Mouse (Mus musculus): ENCODE results near the gene Ntng1.

Ntng1 gene

DNA sequence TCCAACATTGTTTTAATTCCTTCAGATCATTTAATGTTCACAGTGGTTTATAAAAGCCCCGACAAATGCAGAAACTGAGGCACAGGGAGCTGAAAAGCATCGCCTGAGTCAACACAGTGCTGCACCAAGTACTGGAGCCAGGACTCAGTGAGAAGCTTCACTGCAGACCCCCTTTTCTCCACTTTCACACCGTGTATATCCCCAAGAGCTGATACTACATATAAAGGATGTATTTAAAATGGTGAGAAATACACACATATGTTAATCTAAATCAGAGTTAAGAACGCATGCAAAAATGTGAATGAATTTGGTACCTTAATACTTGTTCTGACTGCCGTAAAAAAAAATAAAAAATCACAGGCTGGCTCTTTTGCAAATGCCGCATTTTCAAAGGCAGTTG, 88.4 kb downstream of the Ntng1 start:
- no peak for DNase-seq (ENCODE audit: extremely low read depth, low read depth)

DNA sequence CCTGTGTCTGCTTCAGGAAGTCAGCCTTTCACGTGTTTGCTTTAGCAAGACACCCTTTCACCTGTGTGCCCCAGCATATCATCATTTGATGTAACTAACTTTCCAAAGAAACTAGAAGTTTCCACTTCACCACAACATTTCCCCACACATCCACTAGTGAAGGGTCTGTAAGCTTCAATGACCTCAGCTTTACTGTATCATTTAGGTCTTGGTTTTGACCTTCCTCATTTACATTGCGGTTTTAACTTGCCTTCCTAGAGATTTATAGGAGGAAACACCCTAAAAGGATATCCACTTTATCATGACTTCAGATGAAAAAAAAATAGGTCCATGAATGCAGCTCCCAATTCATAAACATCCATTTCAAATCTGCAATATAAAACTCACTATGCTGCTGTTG, 89.7 kb downstream of the Ntng1 start:
- DNase-seq (ENCODE audit: extremely low read depth, low read depth), result no peak

DNA sequence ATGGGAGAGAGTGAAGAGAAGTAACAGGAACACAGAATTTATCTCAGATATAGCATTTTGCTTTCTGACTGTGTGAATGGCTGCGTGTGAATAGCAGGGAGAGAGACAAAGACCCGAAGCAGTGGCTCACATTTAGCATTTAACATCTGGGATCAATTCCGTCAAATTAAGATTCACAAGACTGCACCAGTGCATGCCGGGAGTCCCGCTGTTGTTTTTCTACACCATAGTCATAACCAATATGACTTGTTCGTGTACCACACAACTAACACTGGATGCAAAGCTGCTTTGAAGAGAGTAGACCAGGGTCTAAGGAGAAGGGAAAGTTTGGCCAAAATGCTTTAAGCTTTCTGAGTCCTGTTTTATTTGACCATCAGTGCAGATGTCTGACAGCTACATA, 95.7 kb downstream of the Ntng1 start:
- no peak for DNase-seq (ENCODE audit: extremely low read depth, low read depth)

DNA sequence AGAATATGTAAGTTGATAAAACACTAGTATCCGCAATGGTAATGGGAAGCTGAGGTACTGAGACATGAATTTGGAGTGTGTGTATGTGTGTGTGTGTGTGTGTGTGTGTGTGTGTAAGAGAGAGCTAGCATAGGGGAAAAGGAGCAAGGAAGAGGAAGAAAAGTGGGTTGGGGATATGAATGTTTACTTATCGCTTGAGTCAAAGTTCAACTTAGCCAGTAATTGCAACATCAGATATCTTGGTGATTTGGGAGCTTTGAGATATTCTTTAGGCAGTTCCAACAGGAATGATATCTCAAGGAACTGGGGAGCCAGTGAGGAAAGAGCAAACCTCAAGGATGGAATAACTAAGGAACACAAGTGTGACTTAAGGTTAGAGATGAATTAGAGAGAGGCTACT, 97.1 kb downstream of the Ntng1 start:
- no peak for DNase-seq (ENCODE audit: extremely low read depth, low read depth)

DNA sequence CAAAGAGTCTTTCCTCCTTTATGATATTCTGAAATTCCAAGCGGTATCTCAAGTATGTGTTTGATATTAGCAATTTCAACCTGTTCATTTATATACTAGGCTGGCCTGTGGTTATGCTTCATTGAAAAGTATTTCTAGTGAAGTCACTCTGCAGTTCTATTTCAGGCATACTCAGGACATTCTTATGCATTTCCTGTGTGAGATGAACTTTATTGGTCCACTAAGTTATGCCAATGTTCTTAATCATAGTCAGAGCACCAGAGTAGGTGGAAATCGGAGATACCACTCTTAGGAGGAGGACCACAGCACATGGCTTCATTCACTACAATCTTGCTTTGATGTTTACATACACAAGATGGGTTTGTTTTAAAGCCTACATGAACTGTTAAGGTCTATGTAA, 99.6 kb downstream of the Ntng1 start:
- DNase-seq (ENCODE audit: extremely low read depth, low read depth), result no peak

DNA sequence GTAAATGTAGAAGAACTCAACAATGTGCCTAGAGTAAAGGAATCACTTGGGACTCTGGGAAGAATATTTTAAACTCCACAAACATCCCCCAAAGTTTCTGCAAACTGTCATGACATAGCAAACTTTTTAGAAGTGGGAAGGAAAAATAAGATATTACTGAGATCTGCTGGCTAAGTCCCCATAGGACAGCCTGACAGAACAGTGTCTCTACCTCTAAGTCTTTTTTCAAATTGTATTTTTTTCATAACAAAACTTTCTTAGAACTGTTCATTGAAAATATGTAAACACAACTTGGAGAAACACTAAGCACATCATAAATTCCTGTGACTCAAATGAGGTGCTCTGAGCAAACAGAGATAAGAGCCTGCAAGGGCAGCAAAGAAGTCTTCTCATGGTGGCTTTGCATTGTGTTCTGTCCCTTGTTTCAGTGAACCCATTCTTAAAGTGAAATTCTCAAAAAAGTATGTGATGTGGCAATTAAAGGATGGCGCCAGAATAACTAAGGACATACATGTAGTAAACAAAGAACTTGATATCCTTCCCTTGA, 100.1 kb downstream of the Ntng1 start:
- DNase-seq (ENCODE audit: extremely low read depth, low read depth), result no peak

DNA sequence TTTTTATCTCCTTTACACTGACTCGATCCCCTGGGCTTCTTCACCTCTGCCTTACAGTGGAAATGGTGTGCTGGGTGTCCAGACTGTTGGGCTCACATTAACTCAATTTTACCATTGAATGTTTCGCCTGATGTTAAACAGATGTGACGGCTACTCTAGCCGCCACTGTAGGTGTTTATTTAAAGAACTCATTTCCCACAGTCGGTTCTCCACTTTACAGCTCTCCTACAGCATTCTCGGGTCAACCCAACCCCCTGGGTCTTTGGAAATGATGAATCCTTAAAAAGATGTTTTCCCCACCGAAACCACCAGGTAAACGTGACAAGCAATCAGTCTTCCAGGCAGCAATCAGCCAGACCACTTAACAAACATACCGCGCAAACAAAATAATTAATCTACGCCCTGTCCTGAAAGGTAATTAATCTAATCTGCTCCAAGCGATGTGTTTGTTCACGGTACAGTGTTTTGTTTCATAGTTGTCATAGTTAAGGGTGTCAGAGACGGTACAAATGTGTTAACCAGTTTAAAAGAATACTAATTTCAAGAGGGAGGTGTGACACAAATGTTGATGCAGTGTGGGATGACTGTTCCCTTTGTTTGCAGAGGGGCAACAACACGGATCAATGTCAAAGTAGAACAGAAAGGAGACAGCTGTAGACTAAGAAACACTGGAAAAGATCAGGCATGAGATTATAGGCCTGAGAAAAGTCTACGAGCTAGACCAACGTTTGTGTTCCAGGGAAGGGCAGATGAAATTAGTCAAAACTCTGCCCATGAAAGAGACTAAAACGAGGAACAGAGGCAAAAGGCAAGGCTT, 120.8 kb downstream of the Ntng1 start:
- no peak for DNase-seq (ENCODE audit: extremely low read depth, low read depth)

DNA sequence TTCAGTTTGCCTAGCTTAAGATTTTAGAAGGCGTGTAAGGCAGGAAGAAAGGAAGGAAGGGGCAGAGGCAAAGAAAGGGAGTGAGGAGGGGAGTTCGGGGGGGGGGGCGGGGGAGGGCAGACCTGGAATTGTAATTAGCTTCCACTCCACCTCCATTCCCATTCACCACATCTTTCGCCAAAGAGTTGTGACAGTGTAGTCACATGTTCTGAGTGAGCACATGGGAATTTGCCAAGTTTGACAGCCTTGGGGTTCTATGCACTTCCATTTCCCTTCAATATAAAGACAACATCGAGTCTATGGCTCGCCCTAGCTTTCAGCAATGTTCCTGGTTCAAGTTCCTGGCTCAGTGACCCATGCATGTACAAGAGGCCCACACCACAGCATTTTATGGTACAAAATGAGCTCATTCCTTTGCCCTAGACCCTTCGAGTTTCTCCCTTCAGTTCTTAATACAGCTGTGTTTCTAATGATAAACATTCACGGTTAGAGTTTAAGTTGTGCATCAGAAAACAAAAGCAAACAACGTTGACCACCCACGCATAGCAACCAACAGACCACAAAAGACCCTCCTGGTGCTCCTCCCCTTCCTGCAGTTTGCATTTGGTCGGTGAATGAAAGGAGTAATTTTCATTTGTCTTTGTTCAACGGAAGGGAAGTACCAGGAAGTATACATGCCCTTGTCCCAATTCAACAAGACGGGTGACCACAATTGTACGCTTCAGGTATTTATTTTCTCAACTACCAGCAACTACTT, 132.8 kb downstream of the Ntng1 start:
- no peak for DNase-seq (ENCODE audit: extremely low read depth, low read depth)

DNA sequence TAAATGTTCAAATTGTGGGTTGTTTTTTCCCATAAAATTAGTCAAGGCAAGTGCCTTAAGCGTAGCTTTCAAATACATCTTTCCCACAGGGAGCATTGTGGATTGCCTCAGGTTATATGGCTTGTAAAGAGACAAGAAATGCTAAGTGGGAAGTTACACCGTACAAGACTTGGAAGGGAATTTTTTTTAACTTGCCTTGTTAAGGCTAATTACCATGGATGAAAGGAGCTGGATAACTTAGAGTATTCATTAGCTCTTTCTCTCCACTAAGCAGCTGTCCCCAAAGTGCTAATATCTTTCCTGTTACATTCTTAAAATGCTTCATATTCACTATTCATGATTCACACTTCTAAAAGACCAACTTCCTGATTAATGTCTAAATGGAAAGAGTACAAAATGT, 133.4 kb downstream of the Ntng1 start:
- no peak for DNase-seq (ENCODE audit: extremely low read depth, low read depth)

DNA sequence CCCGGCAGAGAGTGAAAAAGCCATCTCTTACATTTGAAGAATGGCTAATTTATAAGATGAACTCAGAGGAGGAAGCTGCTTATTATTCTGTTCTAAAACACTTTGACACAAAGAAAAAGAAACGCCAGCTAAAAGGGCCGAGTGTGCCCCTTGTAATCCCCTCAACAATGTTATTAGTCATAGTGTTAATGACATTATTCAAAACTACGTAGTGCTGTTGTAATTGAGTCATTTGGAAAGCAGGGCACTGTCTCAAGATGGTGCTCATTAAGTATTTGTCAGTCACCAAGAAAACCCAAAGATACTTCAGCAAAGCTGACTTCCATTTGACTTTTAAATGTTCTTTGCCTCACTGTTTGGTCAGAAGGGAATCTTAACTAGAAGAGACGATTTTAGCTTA, 143.5 kb downstream of the Ntng1 start:
- DNase-seq (ENCODE audit: extremely low read depth, low read depth), result no peak

DNA sequence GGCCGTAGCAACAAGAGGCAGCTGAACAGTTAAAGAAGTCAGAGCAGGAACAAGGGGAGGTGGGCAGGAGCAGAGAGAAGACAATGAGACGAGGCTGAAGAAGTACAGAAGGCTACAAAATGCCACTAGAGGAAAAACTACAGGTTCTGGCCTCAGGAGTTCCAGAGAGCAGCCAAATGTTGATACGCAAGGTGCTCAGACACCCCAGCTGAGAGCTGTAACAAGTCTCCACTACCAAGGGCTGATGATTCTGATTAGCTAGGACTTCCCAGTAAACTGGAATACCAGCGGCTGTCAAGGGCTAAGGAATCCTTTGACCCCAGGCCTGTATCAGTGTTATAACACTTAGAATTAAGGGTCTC, 148.2 kb downstream of the Ntng1 start:
- DNase-seq (ENCODE audit: extremely low read depth, low read depth), result no peak

DNA sequence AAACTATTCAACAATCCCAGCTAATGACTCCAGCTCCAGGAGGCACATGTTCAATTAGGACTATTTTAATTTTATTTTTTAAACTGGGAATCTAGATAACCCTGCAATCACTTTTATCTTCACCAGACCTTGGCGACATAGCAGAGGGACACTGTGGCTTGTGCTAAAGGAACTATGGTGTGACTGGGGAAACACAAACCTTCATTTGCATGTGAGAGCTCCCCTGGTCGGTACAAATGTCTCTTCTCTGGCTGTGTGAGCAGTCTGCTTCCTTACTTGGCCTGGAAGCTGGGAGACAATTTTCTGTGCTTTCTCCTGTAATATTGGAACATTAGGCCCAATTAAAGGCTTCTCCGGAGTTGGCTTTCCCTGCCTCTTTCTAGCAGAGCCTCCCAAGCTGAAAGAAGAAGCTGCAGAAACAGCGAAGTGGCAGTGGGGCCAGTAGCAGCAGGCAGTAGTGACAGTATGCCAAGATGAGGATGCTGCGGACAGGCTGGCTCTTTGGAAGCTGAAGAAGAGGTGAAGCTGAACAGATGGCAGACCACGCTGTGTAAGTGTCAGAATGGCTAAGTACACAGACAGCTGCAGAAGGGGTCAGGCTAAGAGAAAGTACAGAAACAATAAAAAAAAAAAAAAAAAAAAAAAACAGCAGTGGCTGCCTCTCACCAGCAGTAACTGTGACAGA, 148.7 kb downstream of the Ntng1 start:
- DNase-seq (ENCODE audit: extremely low read depth, low read depth), result no peak

DNA sequence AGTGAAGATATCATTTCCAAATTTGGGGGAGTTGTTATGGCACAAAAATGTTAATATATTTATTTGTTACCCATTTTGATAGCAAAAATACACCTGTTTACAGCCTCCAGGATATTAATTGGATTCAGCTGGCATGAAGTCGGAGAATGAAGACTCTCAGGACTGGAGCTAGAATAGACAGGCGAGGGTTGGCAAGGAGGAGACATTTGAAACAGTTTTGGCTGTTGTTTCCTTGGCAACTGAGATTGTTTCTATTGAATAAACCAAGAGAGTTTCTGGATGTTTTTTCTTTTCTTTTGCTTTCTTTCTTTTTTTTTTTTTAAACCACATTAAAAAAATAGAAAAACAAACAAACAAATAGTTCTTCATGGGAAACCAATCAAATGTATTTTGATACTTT, 159.7 kb downstream of the Ntng1 start:
- DNase-seq (ENCODE audit: extremely low read depth, low read depth), result no peak

DNA sequence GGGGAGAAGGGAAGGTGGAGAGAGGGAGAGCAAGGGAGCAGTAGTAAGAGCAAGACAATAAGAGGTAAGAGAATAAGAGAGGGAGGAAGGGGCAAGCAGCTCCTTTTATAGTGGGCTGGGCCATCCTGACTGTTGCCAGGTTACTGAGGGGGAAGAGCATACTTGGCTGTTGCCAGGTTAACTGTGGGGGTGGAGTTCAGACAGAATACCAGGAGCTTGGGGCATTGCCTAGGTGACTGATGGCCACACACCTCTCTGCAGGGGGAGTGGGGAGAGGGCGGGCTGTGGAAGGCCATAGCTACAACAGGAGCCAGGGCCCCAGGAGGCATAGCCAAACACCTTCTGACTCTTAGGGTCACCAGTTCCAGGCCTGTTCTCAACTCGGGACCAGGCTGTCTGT, 166.2 kb downstream of the Ntng1 start:
- DNase-seq (ENCODE audit: extremely low read depth, low read depth), result no peak

DNA sequence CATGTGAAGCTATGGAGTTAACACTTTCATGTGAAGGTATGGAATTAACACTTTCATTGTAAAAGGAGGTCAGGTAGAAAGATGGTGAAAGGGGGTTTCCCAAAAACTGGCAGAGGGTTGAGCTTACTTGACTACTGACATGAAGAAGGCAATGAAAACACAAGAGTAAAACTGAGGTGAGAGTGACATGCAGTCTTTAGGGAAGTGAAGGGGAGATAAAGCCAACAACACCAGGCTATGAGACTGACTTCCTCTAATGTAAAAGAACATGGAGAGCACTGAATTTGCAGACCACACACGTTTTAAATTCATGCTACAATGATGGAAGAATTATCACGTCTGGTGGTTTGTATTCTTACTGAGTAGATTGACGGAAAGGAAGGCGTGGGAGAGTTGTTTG, 168.7 kb downstream of the Ntng1 start:
- DNase-seq (ENCODE audit: extremely low read depth, low read depth), result peak; percentile 58

DNA sequence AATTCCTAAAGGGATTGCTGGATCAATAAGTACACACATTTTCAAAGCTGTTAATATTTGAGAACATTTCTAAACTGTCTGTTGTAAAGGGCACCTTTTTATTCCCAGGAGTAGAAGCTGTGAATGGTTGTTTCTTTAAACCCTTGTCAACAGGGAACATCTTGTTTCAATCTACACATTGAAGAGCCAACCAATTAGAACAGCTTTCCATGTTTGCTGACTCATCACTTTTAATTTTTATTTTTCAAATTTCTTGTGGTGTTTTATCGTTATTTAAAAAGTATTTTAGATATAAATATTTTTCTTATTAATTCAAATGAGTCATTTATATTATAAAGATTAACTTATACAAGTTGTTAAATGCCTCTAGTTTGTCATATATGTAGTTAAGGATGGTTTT, 172.3 kb downstream of the Ntng1 start:
- no peak for DNase-seq (ENCODE audit: extremely low read depth, low read depth)

DNA sequence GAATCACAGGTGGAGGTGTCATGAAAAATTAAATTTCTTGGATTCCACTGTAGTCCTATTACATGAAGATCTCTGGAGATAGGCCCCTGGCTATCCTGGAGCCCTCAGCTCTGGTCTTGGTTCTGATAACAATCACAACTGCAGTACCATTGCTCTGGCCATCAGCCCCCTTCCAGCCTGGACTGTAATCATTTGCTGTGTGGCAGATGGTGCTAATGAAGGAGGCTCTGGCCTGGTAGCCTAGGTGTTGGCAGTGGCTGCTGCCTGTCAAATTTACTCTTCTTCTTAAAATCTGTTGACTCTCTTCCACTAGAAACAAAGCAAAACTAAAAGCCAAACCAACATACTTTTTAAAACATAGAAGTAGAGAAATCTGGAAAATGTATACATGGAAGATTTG, 173.6 kb downstream of the Ntng1 start:
- no peak for DNase-seq (ENCODE audit: extremely low read depth, low read depth)

DNA sequence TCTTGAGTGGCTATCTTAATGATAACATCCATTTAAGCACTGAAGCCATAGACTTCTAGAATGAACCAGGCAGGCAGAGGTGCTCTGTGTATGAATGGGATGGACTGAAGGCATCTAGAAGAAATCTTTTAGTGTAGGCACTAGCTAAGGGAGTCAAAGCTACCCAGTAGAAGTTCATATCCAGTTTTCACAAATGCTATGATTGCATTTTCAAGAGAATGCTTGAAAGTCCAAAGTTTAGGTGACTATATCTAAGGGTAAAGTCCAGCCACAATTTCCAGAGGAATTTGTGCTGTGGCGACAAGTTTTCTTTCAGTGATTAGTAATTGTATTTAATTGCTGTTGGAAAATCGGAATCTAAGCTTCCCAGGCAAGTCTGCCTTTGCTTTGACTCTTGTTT, 181.2 kb downstream of the Ntng1 start:
- no peak for DNase-seq (ENCODE audit: extremely low read depth, low read depth)

DNA sequence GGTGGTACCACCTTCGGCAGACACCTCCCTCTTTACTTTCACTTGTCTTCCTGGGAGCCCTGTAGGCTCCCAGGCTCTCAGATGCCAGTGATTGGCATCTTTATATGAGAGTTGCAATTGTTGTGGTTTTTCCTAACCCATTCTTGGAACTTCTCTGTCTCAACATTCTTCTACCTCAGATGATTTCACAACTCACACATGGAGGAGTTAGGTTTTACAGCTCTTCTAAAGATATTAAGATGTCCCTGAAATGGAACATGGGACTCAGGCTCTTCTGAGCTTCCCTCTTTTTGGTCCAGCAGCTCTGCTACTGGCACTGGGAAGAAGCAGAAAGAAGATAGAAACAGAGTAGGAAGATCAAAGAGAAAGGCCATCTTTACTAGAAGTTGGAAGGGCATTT, 200.9 kb downstream of the Ntng1 start:
- DNase-seq (ENCODE audit: extremely low read depth, low read depth), result no peak

DNA sequence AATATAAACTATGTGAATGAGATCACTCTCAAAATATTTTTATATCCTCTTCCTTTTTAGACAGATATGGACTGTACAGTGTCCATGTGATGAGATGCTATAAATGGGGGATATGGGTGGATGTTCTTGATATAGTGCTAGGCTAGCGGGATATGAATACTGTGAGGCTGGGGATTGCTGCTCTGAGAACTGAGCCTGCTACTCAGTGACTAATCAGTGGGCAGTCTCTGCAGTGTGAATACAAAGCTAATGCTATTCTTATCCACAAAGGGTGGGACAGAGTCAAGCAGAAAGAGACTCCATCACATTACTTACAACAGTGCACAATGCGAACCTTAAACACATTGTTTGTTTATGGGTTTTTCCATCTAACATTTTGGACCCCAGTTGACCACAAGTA, 206.2 kb downstream of the Ntng1 start:
- no peak for DNase-seq (ENCODE audit: extremely low read depth, low read depth)

DNA sequence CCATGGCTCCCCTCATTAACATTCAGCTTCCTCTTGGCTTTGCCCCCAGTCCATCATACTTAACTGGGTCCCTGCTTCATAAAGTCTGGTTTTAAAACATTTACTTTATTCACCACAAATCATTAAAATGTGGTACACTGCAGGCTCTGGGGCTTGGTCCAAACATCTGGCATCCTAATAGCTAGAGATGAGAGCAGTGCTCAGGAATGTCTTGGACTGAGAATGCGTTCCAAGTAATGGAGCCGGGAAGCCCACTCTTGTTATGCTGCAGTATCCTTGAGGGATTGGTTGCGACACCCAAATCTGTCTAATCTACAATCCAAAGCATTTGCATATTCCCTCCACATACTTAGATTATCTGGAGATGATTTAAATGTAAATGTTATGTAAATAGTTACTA, 207.5 kb downstream of the Ntng1 start:
- DNase-seq (ENCODE audit: extremely low read depth, low read depth), result no peak

DNA sequence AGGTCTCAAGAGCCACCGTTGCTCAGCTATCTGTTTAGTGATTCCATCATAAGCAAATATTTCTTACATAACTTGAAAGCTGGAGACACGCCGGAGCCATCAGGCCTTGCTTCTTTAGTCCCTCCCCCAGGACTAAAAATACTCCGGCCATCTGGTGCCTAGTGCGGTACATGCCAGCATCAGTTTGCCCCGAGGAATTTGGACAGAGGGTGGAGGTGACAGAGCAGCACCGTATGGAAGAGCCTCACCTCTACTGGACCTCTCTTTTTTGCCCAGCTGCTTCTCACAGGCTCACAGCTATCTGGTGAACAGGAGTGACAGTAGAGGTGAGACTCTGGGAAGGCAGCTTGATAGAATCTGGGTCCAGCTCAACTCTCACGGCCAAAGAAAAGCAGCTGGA, 211.6 kb downstream of the Ntng1 start:
- DNase-seq (ENCODE audit: extremely low read depth, low read depth), result no peak
